Mouse (Mus musculus) left cerebral cortex, adult 18-20 months (tissue): ENCODE measurements around the gene Traip. TPM values are rescaled to one million over a fixed set of nuclear protein-coding genes. Genes with fewer than 3 reads are reported as not detected.

Experiments used
- DNase-seq, 2 experiments: peaks; one replicate each; pipeline ENCODE4 v3.0.0; 2021 to 2022; ENCODE audit warnings: low spot score in 2 of 2, mixed read lengths in 1 of 2
- total RNA-seq, 2 experiments: library from RNA; stranded (reverse); gene quantifications; 2 replicates each; pipeline ENCODE4 v1.2.3; 2021

Traip gene
- total RNA-seq, 2 experiments from 2014 or later, result 7.5 to 9.1 TPM

DNA sequence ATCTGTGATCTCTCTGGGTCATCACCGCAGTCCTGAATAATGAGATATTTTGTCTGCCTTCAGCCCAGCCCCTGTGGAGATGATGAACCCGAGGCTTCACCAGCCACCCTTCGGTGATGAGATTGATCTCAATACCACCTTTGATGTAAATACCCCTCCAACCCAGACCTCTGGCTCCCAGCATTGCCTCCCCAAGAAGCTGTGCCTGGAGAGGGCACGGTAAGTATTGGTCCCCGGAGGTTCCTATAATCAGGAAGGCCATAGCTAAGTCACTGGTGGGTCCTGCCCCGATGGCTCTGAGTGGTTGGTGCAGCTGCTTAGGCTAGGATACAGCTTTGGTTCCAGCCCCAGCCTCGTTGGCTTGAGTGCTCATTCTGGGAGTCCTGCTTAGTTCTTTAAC, 18.6 kb downstream of the Traip start:
- no peak for DNase-seq

DNA sequence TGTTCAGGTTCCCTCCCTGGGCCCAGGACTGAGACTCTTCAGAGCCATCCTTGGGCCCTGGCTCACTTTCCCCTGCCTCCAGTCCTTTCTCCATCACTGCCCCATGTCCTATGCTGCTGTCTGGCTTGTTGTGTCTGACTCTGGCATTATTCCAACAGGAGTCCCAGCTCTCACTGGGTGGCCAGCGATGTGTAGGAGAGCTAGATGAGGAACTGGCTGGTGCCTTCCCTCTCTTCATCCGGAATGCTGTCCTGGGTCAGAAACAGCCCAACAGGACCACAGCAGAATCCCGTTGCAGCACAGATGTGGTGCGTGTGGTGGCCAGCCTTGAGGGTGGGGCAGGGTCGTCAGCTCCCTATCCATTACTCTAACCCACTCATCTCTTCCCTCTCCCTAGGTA, 20.4 kb downstream of the Traip start:
- no peak for DNase-seq

DNA sequence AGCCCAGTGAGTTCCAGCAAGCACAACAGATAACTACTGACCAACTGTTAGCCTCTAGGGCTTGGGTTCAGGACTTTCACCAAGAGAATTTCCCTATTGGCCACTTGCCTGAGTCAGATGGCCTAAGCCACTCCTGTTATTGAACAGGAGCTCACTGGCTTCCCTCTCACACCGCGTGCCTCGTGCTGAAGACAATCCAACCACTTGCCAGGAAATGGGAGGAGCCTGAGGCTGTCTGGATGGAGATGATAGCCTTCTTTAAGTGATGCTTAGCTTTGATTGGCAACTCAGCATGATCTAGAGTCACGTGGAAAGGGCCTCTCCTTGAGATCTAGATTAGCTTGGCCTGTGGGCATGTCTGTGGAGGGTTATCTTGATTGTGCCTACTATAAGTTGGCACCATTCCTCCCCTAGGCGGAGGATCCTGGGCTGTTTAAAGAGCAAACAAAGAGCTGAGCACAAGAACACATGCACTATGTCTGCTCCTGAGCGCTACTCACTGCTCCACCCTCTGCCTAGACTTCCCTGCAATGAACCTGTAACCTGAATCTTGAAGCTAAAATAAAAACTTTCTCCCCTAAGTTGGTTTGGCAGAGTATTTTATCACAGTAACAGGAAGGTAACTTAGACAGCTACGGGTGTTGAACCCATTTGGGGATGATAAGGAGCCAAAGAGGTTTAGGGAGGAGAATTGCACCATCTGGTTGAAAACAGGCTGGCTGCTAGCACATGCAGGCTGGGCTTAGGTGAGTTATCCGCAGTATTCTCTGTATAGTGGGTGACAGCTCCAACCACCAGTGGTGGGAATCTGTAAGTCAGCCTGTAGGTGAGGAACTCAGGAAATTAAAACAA, 22.0 kb downstream of the Traip start:
- DNase-seq, result no peak

DNA sequence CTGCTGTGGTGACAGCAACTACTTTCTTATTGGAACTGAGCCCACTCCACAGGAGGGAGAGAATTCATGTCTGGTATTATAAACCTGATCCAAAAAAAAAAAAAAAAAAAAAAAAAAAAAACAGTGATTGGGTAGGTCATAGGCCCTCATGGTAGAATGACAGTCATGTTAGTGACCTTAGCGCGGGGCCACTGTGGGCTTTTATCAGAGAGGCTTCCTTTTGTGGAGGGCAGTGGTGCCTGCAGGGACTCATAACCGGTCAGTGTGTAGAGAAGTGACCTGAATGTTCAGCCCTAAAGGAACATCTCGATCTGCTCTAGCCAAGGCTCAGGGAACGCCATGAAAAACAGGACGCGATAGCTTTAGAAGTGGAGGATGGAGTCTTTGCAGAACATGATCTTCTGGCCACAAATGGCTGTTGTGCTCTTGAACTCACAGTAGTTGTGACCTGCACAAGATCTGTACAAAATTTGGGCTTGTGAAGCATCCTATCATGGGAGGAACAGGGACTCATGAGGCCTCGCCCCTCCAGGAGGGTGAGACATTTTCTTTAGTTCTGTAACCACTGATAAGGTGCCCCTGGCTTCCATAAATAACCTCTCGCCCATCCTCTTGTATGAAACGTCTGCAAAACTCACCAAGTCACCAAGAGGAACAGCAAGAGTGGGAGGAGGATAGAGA, 24.7 kb downstream of the Traip start:
- DNase-seq, result no peak

DNA sequence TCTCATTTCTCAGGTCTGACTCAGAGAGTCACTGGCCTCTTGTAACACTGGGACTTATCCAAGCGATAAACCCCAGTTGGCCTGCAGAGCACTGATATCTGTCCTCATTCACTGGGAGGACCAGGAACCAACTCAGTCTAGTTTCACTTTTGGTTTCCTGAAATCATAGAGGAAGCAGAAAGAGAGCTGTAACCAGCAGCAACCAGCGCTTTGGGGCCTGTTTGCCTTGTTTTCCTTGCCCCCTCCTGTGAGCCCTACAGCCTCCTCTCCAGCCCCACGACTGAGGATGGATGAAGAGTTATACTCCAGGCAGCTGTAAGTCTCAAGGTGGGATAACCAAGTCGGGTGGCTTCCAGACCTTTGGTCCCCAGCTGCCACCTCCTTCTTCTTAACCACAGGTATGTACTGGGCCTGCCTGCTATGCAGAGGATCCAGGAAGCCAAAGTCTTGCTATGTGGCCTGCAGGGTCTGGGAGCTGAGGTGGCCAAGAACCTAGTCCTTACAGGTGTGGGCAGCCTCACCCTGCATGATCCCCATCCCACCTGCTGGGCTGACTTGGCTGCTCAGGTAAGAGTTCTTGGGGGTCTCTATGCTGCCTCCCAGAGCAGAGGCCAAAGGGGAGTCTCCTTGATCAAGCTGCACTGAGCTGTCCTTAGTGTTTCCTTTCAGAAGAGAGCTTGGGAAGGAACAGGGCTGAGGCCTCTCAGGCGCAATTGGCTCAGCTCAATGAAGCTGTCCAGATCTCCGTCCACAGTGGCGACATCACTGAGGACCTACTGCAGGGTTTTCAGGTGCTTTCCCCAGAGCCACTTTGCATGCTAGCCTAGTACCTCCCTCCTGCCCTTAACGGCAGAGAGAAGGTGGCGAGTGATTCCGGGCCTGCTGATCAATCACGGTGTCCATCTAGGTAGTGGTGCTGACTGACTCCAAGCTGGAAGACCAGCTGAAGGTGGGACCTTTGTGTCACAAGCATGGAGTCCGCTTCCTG, 25.8 kb downstream of the Traip start, which contains the start of gene Uba7:
Gene Uba7 (plus strand): TSS at position 107 of the 988 bp plus-strand sequence.
- no peak for DNase-seq

DNA sequence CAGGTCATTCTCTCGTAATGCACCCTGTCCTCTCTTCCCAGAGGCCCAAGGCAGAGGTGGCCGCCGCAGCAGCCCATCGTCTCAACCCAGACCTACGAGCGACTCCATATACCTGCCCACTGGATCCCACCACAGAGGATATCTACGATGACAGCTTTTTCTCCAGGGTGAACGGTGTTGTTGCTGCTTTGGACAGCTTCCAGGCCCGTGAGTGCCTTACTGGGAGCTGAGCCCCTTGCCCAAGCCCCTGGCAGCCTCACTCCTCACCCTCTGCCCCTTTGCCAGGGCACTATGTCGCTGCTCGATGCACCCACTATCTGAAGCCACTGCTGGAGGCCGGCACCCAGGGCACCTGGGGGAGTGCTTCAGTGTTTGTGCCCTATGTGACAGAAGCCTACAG, 28.9 kb downstream of the Traip start:
- DNase-seq, result no peak

DNA sequence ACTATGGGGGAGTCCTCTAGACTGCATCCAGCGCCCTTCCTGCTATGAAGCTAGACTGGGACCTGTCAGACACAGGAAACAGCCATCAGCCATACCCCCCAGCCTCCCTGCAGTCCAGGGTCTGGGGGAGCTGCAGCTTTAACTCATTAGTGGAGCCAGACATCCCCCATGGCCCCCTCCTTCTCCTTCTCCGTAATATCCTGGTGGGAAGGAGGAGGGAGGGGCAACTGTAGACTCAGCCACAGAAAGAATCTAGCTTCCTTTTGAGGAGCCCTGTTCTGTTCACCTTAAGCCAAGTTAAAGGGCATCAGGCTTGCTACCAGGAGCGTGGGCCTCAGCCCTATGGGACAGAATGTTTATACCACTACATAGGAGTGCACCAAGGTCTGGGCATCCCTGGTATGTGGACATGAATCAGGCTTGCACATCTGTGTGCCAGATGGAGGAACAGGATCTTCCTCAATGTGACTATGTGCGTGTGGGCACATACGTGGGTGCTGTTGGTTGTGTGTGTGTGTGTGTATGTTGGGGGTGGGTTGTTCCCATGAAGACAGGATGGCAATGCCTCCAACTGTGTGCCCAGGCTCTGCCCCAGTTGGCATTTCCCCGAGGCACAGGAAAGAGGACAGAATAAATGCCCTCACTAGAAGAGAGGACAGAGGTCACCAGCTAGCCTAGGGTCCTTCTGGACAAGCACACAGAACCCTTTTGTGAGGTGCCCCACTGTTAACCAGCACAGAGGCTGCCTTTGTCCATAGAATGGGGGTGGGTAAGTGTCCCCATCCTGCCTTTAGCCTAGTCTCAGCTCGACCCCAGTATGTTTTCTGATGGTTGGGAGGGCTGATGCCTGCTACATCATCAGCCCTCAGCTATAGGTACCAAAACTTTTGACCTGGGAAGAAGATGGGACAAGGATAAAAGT, 32.0 kb downstream of the Traip start:
- peak; percentile 48 to 61 for DNase-seq

DNA sequence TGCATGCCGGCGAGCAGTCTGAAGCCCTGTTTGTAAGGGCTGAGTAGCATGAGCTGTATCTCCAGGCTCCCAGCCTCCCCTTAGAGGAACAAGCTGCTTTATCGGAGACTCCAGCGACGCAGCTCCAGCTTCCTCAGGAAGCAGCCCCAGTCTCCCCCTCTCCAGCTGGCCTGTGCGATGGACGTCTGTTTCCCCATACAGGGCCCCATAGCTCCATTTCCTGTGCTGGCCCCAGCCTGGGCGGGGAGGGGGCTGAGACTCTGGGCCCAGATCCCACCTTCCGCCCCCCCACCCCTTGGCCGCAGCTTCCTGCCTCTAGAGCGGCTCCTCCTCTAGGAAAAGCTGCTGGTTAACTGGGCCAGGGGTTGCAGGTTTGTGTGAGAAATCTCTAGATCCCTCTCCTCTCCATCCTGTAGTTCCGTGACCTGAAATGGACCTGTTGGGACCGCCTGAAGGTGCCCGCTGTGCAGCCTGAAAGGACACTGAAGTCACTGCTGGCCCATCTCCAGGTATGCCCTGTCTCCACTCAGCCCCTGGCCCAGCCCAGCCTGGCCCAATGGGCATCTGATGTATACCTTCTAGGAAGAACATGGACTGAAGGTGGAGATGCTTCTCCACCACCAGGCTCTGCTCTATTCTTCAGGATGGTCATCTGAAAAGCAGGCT, 32.9 kb downstream of the Traip start, which contains the start of gene Gm20661:
Gene Gm20661 (plus strand): TSS at position 378 of the 666 bp plus-strand sequence.
- DNase-seq, result peak in 1 of 2 experiments; percentile 20

DNA sequence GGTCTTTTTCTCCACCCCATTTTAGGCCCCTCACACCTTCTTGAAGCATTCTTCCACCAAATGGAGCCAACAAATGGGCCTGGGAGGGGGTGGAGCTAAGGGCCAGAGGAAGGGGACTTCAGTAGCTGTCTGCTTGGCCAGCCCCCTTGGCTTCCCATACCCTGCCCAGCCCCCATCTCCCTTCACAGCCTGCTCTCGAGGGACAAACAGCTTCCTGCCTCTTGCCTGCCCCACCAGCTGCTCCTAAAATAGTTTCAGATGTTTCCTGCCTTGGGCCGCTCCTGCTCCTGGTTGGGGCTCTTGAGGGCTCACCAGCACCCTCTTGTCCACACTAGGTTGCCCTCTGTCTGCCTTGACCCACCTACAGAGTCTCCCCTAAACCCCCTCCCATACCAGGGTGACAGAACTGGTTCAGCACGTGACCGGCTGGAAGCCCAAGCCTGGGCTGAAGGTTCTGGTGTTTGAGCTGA, 33.5 kb downstream of the Traip start:
- no peak for DNase-seq

DNA sequence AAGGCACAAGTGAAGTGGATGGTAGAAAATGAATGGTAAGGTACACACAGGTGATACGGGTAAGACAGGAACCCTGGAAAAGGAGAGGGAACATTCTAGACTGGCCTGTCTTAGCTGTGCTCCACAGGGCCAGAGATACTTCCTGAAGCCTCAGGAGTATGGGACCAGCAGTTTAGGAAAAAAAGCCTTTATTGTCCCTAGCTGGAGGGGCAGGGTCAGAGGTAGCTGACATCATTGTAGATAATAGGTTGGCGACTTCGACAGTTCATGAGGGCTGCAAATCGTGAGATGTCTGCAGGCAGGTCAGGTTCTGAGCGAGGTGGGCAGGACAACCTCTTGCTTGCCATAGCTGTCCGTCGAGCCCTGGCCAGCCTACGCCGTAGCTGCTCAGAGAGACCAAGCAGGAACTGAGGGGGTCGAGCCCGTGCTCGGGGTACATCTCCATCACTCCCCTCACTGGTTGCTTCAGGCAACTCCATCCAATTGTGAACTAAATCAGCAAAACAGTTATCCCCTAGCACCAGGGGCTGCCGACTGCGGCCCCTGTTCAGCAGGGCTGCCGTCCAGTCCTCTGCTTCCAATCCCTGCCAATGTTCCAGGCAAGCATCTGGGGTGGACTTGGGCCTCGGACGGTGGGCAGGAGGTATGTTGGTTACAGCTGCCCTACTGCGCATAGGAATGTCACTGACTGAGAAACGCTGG, 34.3 kb downstream of the Traip start:
- no peak for DNase-seq

DNA sequence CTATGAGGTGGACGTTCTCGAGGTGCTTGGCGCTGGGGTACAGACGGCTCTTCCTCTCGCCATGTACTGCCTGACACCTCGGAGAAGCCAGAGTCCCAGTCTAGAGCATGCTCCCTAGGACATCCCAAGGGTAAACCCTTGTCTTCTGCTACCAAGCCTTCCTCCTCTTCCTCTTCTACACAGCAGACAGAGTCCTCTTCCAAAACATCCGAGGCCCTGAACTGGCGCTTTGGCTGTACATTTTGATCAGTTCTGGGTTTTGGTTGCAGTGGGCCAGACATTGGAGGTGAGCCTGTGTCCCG, 34.8 kb downstream of the Traip start:
- DNase-seq, result no peak

DNA sequence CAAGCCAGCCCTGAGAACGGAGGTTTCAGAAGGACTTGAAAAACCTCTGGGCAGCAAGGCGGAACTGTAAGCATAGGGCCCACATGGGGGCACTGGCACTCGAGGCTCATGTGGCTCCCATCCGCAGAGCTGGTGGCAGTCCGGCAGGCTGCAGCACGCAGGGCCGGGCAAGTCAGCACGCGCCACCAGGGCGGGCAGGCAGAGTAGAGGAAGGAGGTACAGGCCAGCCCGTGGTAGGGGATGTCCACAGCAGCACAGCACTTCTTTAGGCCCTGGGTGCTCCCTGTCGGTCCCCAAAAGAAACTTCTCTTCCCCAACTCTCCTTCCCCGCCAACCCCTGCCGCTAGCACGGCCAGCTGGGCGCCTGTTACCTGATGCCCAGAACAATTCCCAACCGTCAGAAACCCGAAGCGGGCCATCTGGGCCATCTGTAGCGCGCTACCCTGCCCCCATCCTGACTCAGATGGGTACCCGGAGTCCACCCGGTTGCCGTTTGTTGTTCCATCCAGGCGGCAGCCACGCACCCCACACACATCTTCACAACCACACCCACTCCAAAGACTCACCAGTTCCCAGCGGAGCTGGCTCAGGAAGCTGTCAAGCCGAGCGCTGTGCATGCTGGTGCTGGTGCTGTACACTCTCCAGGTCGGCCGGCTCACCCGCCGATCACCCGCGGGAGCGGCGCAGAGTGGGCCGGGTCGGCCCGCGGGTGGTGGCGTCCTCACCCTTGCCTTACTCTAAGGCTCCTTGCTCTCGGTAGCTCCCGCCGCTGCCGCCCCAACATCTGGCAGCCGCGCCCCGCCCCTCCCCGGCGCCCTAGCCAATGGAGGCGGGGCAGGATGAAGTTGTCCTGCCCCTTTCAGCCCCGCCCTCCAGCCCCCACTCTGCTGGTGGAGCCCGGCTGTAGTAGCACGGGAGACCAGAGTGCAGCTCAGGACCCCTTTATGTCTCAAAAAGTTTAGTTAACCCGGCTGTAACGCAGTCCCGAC, 35.5 kb downstream of the Traip start, which contains the start of gene Inka1:
Gene Inka1 (minus strand): TSS at position 749 of the 989 bp plus-strand sequence.
- DNase-seq, result peak; percentile 68 to 79

DNA sequence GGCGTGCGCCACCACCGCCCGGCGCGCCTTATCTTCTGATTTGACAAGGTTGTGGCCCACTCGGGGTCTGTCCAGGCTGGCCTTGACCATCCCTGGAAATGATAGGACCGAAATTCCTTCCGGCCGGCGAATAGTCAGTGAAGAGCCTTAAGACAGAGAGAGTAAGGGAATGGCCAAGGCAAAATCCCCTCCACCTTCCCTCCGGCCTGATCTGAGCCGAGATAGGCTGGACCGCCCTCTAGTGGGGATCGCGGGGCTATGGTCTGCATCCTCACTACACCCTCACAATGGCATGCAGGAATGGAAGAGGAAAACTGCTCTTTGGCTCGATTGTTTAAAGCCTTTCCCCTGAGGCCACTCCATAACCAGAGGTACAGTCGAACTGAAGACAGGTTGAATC, 36.4 kb downstream of the Traip start:
- peak; percentile 79 to 81 for DNase-seq

DNA sequence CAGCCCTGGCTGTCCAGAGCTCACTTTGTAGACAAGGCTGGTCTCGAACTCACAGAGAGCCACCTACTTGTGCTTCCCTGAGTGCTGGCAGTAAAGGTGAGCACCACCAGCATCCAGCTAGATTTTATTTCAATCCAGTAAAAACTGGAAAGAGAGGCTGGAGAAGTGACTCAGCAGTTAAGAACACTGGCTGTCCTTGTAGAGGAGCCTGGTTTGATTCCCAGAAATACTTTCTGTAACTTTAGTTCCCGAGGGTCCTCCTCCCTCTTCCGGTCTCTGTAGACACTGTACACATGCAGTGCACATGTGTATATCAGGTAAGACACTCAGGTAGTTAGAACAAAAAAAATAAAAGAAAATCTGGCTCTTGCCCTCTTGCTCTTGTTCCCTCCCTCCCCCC, 38.0 kb downstream of the Traip start:
- DNase-seq, result no peak

DNA sequence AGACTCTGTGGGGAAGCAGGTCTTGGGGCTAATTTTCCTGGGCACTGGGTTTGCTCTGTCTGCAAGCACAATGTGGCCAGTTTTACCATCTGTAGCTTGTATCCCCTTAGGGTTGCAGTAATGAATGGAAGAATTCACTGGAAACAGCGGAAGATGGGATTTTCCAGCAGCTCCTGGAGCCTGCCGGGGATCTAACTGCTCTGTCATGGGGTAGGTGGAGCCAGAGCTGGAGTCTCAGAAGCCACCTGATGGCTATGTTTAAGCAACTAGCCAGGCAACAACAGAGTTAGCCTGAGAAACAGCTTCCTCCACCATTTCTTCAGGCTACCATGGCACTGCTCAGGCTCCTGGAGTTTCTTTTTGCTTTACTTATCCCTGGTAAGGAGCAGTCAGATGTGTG, 42.3 kb downstream of the Traip start, which contains the start of gene Cdhr4:
Gene Cdhr4 (plus strand): TSS at position 301 of the 400 bp plus-strand sequence.
- DNase-seq, result no peak

DNA sequence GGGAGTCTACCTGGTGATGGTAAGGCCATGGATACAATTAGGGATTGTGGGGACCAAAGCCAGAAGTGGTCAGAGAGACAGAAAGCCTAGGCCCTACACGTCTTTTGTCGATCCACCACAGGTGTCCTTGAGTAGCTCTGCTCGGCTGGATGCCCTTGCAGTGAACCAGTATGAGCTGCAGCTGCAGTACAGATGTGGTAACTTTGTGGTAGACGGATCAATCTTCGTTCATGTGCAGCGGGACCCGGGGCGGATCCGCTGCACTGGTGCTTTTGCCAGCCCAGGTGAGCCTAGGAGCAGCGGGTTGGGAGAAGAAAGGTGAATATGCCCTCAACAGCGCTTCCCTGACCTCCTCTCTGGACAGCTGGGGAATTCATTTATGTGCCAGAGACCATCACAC, 43.1 kb downstream of the Traip start:
- DNase-seq, result no peak

DNA sequence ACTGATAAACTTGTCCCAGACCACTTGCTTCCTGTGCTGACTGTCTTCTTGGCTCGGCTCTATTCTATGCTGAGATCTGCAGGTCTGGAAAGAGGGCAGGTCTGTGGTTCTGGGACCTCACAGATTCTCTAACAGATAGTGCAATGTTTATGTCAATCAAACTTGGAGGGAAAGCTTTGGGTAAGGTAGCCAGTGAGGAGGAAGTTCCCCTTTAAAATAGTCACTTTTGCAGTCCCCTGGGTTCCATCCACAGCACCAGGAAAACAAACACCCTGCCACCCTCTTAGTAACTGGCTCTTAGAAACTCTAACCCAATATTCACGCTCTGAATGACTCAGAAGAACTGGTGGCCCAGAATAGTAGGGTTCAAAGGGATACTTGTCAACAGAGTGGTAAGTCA, 44.5 kb downstream of the Traip start:
- no peak for DNase-seq

DNA sequence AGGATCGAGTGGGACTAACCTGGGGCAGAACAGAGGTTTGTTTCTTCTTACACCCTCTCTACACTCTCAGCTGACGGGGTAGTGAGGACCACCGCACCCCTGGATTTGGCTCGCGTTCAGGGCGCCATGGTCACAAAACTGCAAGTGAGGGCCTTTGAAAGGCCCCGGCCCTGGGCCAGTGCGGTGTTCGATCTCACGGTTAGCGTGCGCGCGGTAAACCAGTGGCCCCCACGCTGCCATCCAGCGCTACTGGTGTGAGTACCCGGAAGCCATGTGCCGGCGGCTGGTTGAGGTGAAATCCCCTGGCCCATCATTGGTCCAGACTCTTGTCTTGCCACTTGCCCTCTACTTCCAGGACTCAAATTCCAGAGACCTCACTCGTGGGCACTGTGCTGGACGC, 45.6 kb downstream of the Traip start:
- no peak for DNase-seq
